Mouse (Mus musculus): Measurements from ENCODE around the gene Pdzd8.

Pdzd8 gene

DNA sequence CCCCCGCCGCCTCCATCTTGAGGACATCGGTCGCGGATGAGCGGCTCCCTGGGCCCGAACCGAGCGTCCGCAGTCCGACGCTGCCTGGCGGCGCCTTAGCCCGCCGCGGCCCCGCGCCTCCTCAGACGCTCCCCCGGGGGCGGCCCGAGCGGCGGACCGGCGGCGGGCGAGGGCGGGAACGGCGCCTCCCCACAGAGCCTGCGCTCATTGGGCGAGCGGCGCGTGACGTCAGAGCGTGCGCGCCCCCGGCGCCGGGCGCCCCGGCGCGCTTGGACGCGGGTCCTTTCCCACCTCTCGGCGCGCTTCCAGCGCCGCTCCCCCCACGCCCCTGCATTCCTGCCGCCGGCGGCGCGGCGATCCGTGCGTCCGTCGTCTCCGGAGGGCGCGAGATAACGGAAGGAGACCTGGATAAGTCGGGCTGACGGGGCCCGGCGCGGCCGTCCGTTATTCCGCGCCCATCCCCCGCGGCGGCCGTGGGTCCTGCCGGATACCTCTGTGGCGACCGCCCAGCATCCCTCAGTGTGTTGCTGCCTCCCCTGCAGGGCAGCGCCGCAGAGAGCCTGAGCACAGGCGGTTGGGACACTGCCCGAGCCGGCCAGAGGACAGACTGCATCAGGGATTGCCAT, at the start of gene Pdzd8:
Gene Pdzd8, minus strand, starts transcription at position 123 of the 626 bp plus-strand sequence.
- no peak for DNase-seq (ENCODE audit: extremely low read depth, low read depth)

DNA sequence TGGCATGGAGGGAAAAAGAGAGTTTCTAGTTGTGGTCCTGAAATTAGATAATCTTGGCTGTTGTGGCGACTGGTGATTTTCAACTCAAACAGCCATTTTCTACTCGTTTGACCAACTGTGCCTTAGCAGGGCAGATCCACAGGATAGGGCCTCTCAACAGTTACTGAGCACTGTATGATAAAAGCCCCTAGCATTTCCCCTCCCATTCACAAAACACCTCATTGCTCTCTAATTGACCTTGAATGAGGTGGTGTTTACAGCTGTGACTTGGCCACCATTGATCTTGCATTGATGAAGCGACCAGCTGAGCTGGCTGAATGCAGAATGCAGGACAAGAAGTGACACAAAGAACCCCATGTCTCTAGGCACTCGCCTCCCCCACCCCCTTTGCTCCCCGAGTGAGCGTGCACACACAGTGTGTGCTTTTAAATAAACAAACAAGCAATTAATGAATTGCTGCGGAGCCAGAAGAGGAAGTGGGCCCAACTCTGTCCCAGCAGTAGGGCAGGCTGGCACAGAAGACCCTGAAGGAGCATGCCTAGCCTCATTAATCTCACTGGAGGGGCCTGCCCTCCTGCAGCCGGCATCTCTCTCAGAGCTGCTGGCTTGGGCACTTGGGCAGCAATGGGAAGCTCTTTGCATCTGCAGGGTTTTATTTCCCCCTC, 48.3 kb upstream of the Pdzd8 start:
- no peak for DNase-seq (ENCODE audit: extremely low read depth, low read depth)

DNA sequence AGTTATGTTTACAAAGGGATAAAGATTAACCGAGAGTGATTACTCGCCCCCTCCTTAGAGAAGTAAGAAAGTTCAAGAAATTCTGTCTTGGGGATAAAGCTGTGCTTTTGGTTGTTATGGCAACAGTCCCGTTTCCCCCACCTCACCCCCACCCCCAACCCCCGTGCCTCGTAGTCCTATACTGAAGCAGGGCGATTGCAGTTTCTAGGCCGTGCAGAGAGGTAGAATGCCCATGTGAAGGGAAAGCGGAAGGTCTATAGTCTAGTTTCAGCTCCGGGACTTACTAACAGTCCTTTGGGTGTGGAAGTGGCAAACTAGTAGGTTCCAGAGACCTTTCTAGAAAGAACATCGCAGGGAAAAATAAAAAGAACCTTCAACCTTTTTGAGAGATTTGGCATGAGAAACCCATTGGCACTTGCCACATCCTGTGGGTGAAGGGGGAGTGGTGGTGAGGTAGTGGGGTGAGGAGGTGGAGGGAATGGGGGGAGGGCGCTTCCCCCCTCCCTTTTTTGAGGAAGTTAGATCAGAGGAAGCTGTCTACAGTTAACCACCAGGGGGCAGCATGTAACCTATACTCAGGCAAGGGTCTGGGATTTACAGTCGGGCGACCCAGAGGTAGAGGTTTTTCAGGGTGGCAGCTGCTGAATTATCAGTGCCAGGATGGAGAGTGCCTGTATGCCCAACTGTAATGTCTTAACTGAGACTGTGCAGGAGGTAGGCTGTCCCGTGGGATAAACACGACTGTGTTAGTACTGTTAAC, 43.4 kb upstream of the Pdzd8 start:
- peak; percentile 59 for DNase-seq (ENCODE audit: extremely low read depth, low read depth)

DNA sequence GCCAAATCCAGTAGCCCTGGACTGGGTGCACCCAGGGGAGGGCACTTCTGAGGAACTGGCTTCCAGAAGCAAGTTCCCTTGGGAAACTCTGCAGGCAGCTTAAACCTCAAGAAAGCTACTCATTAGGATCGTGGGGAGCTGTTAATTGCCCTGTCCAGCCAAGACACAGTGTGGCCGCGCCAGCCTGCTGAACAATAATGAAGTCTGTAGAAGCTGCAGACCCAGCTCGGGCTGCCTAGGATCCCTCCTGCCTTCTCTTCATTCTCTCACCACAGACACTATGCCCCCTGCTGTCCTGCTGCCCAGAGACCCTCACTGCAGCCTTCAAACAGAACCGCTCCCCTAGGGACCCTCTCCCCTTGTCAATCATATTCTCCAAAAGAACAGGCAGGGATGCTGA, 42.8 kb upstream of the Pdzd8 start:
- no peak for DNase-seq (ENCODE audit: extremely low read depth, low read depth)

DNA sequence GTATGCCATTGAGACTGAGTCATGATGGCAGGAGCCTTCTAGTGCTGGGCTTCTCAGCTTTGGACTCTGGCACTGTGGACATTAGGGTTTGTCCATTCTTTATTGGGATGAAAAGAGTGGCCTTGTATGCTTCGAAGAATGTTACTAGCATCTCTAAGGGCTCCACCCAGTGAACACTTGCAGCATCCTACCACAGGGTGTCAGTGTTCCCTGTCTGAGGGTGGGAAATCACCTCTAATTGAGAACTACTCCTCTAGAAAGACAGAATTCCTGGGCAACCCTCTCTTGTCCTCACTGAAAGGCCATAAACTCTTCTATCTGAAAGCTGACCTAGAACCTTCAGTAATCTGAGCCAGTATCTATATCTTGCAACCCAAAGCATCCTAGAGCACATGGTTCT, 41.6 kb upstream of the Pdzd8 start:
- DNase-seq (ENCODE audit: extremely low read depth, low read depth), result no peak

DNA sequence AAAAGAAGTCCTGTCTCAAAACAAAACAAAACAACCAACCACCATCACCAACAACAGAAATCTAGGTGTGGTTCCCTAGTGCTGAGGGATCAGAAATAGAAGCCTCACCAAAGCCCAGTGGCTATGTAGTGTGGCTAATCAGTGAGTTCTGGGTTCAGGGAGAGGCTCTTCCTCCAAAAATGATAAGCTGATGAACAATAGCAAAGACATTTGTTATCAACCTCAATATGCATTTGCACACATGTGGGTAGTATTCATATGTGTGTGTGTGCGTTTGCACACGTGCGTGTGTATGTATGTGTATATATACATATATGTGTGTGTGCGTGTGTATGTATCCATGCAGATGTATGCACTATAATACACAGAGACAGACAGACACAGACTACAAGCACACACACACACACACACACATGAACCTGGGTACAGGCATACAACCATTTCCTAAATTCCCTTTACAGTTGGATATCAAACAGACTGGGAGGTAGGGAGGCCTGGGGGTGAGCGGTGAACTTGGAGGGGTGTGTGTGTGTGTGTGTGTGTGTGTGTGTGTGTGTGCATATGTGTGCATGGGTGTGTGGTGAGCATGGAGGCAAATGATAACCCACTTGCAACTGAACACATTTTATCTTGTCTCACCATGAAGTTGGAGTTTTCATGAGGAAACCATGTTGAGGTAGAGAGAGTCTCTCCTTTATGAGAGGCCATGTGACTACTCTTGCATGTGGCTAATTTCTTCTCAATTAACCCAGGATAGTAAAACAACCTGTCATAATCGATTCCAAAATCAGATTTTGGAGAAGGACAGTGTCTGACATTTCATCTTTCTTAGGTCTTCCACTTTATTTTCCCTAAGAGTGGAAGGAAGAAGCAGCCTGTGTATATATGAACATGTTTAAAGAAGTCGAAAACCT, 39.3 kb upstream of the Pdzd8 start:
- no peak for DNase-seq (ENCODE audit: extremely low read depth, low read depth)

DNA sequence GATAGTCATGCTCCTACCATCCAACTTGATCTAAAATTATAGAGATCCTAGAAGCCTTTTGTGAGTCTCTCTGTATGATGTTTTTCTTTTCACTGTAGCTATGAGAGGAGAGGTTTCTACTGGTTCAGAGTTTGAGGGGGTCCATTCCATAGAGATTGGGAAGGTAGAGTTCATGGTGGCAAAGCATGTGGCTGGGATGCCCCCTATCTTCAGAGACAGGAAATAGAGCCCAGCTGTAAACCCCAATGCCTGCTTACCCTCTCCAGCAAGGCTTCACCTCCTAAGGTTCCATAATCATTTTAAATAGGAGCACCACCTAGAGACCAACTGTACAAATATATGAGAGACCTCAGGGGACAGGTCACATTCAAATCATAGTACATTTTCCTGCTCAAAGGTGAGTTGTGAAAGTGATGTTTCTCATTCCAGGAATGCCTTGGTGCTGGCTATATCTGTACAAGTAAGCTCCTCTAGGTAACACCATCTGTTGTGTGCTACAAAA, 36.9 kb upstream of the Pdzd8 start:
- DNase-seq (ENCODE audit: extremely low read depth, low read depth), result no peak

DNA sequence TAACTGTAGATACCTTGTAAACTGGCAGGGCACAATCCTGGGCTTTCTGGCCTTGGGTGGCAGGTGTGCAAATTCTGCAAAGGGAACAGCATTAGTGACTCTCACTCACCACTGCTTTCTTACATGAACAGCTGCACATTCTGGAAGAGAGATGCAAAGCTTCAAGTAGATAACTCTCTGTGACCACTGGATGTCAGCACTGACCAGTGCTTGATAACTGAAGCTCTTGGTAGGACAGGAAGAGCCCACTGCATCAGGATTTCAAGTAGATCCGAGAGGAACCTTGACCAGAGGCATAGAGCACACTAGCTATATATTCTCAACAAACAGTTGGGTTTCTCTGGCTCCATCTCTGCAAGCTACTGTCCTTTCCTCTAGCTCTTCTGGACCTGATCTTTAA, 34.4 kb upstream of the Pdzd8 start:
- DNase-seq (ENCODE audit: extremely low read depth, low read depth), result no peak

DNA sequence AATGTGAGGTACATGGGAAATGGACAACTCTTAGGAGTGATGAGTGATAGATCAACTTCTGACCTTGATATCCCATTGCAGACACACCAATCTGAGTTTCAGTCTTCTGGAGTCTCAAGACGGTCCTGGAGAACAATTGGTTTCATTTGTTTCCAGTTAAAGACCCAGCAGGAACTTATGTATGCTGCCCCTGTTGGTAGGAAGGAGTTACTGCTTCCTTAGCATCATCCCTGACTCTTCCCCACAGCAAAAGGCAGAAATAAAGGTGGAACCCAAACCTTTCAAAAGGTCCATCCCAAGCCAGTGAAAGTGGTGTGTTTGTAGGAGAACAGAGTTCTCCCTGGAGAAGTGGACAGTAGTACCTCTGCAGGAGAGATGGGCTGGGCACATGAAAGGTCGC, 30.9 kb upstream of the Pdzd8 start:
- DNase-seq (ENCODE audit: extremely low read depth, low read depth), result no peak

DNA sequence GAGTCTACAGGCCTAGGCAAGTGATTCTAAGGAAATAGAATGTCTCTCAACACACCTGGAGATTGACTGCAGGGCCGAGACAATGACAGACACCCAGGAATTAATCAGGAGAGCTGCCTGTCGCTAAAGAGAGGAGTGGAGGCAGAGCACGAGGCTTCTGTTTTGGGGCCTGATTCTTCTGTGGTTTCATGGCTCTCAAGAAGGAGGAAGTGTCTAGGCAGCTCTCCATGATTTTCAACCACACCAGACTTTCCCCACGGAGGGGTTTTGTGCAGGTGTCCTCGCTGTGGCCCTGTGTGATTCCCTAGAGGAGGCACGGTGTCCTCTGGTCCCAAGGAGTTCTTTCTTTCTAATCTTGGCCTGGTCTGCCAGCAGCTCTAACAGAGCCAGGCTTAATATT, 29.4 kb upstream of the Pdzd8 start:
- DNase-seq (ENCODE audit: extremely low read depth, low read depth), result no peak

DNA sequence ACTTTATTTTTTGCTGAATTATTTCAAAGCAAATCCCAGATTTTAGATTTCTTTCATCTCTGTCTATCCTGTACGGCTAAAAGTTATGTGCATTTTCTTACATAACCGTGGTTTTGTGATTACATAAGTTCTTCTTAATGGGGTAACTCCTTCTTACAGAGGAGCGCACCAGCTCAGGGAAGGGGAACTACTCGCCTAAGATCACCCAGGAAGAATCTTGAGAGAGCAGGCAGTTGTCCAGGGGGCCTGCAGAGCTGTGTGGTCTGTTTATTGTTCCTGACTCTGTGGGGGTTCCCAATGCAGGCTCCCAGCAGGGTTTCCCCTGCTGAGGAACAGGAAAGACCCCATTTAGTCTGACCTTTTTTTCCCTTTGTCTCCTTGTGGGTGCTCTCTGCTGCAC, 27.3 kb upstream of the Pdzd8 start:
- DNase-seq (ENCODE audit: extremely low read depth, low read depth), result no peak

DNA sequence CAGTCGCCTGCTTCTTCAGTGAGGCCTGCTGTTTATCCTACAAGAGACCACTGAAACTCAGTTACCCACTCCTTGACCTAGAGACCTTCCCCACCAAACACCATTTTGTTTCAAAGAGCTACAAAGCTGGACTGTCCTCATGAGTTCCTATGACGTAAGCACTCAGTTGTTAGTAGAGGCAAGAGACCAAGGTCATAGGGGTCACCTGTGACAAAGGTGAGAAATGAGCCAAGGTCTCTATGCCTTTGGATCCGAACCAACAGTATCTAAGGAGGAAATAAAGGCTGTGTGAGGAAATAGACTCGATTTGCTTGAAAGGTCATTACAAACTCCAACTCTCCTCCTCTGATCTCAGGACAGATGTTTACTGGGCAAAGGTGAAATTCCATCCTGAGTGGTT, 25.4 kb upstream of the Pdzd8 start:
- DNase-seq (ENCODE audit: extremely low read depth, low read depth), result no peak

DNA sequence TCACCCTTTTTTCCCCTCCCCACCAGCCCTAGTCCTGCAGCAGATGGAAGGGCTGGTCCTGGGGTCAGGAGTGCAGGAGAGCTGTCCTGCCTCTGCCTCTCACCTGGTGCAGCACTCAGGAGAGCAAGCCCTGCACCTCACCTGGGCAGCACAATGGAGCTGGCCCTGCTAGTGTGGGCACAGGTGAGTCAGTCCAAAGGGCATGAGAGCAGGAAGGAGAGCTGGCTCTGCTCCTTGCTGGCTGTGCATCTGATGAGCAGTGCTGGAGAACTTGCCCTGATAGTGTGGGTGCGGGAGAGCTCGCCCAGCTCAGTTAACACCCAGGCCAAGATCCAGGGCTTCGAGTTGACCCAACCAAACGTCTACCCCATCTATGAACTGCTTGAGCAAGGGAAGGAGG, 22.3 kb upstream of the Pdzd8 start:
- no peak for DNase-seq (ENCODE audit: extremely low read depth, low read depth)

DNA sequence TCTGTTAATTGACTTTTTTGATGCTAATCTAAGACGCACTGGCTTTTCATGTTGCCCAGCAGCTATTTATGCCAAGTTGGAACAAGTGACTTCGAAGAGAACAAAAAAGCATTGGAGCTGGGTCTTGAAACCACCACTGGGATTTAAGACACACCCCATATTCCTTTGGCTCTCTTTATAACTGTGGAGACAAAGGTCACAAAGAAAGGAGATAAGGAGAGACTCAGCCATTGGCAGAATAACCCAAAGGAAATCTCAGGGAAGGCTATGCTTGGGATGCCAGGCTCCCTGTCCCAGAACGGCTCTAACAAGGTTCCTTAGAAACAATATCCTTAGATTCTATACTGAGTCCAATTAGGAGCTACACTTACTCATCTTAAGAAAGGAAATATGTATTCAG, 21.1 kb upstream of the Pdzd8 start:
- DNase-seq (ENCODE audit: extremely low read depth, low read depth), result no peak

DNA sequence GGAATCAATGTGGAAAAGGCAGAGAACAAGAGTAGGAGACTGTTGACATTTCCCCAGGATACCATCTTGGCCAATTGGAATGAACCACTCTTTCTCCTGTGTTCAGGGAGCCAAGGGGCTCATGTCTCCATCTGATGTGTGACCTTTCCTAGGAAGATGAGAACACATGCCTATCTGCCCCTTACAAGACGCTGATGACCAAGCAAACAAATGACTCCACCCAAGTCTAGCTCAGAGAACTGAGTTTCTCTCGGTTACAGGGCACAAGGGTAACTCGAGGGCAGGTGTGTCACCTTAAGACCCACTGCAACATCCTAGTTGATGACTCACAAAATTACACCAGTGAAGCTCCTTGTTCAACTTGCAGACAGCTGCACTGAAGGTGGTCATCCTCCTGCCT, 18.1 kb upstream of the Pdzd8 start:
- DNase-seq (ENCODE audit: extremely low read depth, low read depth), result no peak

DNA sequence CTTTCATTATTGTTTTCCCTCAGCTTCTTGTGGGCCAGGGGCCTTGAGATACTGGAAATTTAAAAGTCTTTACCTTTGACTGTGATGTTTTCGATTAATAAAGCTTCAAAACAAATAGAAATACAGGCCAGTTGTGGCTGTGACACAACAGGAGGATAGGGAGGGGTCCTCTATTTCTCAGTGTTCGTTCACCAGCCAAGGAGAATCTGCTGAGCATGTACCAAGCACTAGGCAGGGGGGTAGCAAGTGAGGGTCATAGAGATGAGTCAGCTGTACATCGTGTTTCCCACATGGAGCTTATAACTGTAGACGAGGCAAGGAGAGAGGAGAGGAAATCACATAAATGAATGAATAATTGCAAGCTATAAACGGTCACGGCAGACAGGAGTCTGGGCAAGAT, 17.1 kb upstream of the Pdzd8 start:
- no peak for DNase-seq (ENCODE audit: extremely low read depth, low read depth)

DNA sequence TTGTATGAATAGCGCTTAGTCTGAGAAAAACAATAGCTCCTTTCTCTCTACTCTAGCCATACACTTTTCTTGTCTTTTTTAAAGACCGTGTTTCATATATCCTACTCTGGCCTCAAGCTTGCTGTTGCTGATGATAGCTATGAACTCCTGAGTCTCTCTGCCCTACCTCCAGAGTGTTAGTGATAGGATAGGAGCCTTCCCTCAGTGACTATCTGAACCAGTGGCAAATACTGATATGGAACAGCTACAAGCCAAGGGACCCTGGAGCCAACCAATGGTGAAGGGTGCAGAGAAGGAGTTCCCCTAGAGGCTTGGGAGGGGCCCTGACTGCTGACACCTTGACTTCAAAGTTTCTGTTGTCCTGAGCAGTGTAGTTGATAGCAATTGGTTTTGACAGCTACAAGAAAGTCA, 14.9 kb upstream of the Pdzd8 start:
- peak; percentile 91 for DNase-seq (ENCODE audit: extremely low read depth, low read depth)

DNA sequence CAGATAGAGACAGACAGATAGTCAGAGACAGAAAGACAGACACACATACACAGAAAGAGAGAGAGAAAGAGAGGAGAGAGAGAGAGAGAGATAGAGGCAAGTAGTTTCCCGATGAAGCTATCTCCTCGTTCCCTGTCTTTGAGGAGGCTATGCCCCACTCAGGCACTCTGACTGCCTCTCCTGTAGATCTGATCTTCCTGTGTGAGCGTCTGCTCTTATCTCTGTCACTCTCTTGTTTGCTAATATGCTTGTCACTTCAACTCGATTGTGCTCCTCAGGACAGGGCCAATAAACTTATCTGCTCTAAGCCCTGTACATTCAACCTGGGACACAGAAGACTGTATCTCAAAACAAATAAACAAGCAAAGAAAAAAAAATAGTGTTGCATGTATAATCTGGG, 13.6 kb upstream of the Pdzd8 start:
- no peak for DNase-seq (ENCODE audit: extremely low read depth, low read depth)

DNA sequence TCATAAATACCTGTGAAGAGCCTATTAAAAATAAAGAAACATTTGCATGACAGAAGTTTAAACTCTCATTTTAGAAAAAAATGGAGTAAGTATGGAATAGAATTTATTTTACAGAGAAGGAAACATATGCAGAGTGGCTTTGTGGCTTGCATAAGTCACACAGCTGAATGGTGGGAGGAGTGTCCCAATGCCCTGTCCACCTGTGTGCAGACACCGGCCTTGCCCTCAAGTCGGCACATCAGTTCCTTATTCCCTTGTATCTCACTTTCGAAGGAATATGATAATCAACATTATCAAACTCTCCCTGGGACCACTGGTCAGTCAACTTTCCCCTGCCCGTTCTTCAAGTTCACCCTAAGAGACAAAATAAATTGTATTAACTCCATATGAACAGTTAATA, 12.3 kb upstream of the Pdzd8 start:
- DNase-seq (ENCODE audit: extremely low read depth, low read depth), result no peak

DNA sequence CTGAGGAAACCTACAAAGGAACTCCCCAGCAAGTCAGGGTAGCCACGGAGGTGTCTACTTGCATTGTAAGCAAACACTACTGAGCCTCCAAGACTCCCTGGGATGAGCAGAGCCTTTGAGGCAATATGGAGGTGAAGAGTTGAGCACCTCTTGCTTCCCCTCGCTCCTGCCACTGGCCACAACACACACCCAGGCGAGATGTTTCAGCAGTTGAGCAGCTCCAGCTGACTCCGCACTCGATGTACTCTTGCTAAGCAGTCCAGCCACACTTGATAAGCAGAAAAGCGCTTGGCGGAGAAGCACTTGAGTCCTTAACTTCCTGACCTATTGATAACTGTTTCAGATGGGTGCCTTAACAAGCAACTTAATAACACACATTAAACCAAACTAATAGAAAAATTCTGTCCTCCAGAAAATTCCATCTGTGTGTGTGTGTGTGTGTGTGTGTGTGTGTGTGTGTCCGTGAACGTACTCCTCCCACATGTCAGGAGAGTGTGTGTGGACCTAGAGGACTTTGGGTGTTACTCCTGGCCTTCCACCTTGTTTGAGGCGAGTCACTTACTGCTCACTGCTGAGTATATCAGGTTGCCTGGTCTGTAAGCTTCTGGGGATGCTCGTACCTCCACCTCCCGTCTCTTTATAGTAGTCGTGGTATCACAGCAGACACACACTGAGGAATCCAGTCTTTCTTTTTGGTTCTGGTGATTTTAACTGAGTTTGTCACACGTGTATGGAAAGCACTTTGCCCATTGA, 11.4 kb upstream of the Pdzd8 start:
- no peak for DNase-seq (ENCODE audit: extremely low read depth, low read depth)

DNA sequence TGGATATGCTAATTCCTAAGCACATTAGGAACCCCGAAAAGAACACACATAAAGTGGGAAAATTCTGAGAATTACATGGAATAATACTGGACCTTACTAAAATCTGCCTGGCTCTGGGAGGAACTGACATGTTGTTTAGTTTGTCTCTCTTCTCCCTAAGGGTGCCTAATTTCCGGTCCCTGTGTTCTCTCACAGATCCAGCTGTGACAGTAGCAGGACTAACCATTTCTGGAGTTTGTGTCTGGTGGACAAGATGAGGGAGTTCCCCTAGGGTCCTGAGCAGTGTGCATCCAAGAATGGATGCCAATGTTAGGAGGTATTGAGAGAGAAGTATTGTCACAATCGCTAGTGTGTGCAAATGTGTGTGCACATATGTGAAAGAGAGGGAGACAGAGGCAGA, 10.8 kb upstream of the Pdzd8 start:
- no peak for DNase-seq (ENCODE audit: extremely low read depth, low read depth)

Measured in MEL-GATA-1-ER (cell line).